Mouse (Mus musculus) c-Kit-positive CD71-positive TER-119-negative erythroid progenitor cells, embryonic 14.5 days (primary cell): ENCODE measurements around the gene Acot9.

Experiments
- DNase-seq: peaks from one replicate; pipeline ENCODE4 v3.0.0-alpha.2; 2013; ENCODE audit warnings: low read depth

The Acot9 gene

GRCm38 (mm10) chrX:155262235-155262914, at the start of gene Acot9:
Gene Acot9 (plus strand): TSS chrX:155262443.
- DNase-seq: peak; percentile 64

DNA sequence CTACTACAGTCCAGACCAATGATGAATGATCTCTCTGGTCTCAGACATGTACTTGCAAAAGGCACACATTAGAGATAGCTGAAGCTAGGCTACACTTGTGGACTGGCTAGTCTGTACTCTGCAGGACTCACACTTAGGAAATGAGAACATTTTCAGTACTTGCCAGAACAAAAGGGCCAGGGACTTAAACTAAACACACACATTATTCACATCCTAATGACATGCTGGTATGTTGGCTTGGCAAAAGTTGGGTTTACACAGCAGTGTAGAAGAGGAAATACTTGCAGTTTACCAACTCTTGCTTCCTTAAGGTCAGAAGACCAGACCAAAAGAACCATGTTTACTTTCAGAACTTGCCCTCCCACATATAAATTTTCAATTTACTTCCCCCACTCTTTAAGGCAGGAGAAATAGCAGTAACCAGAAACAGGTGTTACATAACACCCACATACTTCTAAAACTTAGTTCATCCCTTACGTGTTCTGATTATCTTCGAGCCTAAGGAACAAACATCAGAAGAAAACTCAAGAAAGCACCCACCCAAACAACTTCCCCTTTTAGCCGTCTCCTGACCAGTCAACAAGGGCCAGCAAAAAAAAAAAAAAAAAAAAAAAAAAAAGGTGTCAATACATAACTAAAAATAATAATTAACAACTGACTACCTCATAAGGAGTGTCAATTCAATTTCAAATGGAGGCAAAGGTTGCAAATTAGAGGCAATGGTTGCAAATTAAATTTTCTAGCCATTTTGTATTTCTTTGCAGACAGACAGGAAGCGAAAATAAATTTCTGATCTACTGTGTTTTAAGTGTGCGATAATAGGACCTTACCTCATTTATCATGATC, 47.7 kb upstream of the Acot9 start:
- no peak for DNase-seq

DNA sequence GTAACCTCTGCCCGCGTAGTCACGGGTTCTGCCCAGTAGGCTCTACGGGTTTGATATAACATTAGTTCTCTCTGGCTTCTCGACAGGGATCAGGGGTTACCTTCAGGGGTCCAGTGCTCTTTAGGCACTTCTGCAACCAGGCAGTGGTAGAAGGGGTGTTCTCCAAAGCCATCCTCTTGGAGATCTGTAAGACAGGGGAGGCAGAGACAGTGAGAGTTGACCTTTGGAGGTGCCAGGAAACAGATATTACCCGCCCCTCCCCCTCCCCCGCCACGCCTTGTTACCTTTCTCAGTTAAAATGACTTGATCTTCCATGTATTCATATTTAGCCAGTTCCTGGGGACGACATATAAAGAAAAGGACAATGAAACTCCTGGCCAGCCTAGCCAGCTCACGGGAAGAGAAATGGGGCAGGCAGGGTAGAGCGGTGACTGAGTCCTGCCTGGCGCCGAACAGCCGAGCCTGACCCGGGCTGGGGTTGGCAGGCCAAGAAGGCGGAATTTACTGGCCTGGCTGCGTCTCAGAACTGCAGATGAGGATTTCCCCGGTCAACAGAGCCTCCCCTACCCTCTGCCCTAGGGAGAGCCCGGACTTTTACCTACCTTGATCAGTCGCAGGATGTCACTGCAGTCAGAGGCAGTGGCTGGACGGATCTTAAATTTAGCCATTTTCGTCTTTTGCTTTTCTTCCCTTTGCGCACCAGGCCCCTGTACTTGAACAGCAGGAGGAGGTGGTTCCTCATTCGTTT, 46.6 kb upstream of the Acot9 start:
- peak; percentile 8 for DNase-seq

GRCm38 (mm10) chrX:155216271-155216670, 46.0 kb upstream of the Acot9 start, which contains the start of gene Sat1:
Gene Sat1 (minus strand): TSS chrX:155216449.
- DNase-seq: peak; percentile 74

DNA sequence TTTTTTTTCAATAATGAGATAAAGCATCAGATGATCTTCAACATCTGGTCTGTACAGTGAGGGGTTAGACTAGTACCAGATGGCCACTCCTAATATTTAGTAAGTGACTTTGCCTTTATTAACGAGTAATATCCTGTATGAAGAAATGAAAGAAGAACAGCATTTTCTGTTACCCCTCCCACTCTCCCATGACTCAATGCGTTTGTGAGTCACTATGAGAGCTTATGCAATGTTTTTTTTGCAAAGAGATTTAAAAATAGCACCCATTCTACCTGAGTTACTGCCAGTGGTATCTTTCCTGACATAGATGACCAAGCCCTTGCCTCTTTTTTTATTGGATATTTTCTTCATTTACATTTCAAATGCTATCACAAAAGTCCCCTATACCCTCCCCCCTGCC, 44.0 kb upstream of the Acot9 start:
- DNase-seq: no peak

DNA sequence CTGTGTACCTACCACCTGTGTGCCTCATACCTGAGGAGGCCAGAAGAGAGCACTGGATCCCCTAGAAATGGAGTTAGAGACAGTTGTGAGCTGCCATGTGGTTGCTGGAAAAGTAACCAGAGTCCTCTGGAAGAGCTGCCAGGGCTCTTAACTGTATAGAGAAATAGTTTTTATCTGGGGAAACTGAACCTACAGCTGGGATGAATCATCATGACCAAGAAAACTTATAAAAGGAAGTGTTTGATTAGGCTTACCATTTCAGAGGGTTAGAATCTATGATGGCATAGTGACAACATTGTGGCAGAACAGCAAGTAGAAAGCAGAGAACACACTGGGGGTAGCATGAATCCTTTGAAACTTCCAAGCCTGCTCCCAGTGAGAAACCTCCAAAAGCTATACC, 5.4 kb upstream of the Acot9 start:
- no peak for DNase-seq

- no peak for DNase-seq
These were observed 641 bp downstream of the Acot9 start for GRCm38 (mm10) chrX:155262915-155263252.

- DNase-seq: no peak
These were observed 16.2 kb downstream of the Acot9 start for GRCm38 (mm10) chrX:155278483-155278882.

GRCm38 (mm10) chrX:155280427-155281044, 18.3 kb downstream of the Acot9 start:
- no peak for DNase-seq

GRCm38 (mm10) chrX:155306390-155306789, 44.1 kb downstream of the Acot9 start:
- DNase-seq: no peak

DNA sequence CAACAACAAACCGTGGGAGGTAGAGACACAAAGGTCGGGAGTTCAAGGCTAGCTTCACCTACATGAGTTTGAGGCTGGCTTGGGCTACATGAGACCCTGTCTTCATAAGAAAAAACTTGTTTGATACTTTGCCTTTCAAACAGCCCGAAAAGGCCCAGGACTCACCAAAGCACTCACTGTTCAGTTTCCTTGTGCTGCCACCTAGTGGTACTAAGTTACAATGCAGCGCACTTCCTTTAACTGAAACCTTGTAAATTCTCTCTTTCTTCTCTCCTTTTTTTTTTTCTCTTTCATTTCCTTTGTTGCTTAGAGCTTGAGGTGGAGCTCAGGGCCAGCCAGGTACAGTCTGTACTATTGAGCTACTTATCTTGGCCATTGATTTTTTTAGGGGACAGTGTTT, 55.8 kb downstream of the Acot9 start:
- DNase-seq: peak; percentile 38

GRCm38 (mm10) chrX:155337567-155337904, 75.3 kb downstream of the Acot9 start:
- peak; percentile 5 for DNase-seq

DNA sequence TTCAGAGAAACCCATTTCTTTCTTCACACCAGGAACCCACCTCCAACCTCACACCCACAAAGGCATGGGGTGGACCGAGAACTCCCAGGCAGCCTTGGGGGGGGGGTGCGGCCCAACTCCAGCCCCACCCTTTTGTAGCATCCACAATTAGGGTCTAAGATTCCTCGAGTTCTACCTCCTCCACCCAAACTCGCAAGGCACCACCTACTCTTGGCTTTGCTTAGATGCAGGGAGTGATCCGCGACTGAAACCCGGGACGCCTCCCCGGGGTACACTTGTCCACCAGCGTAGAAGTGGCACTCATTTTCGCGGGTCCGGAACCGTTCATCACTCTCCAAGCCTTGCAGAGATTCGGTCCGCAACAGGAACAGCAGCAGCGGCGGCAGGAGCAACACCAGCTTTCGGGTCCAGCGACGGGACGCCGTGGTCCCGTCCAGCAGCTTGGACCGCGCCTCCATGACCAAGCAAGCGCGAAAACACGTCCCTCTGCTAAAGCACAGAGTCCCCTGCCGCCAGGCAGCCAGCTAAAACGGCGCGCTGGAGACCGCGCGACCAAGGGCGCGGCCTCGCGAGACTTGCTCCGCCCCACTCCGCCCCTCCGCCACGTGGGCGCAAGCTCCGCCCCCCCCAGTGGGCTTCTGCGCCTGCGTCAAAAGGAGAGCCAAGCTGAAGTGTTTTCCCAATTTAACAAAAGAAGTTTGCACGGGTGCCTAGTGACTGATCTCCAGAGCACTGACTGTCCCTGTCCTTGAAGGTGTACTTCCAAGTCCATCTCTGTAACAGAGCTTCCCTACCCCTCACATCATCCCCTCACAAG, 75.9 kb downstream of the Acot9 start:
- DNase-seq: peak; percentile 55

GRCm38 (mm10) chrX:155340654-155341053, 78.4 kb downstream of the Acot9 start, which contains the start of gene Prdx4:
Gene Prdx4 (minus strand): TSS chrX:155340754.
- DNase-seq: no peak

- no peak for DNase-seq
These were observed 84.0 kb downstream of the Acot9 start for GRCm38 (mm10) chrX:155346249-155346648.
